Mouse (Mus musculus) intestine, embryonic 14.5 days (tissue): ENCODE results near the gene Brat1. TPM values are rescaled to one million over a fixed set of nuclear protein-coding genes. Genes with fewer than 3 reads are reported as not detected.

Experiments
- ATAC-seq: fragments of 200-750 bp; cut with Nextera tagmentation; replicated peaks from 2 replicates; pipeline ENCODE4 v1.8.0; 2017; ENCODE audit warnings: low read depth, moderate number of reproducible peaks, moderate TSS enrichment, moderate library complexity; ENCODE audit not compliant: low FRiP score, low TSS enrichment
- DNase-seq: peaks from one replicate; pipeline ENCODE4 v3.0.0-alpha.2; 2018; ENCODE audit warnings: low spot score
- H3K27ac ChIP-seq: fragments of 300-500 bp; sonication (generic); 2 replicates; pipeline ENCODE4 v1.5.1; 2014; ENCODE audit warnings: low read depth, mild to moderate bottlenecking, control low read depth
- H3K27me3 ChIP-seq: fragments of 300-500 bp; sonication (generic); replicated peaks from 2 replicates; pipeline ENCODE4 v1.6.1; 2014; ENCODE audit warnings: low read length, control low read depth; ENCODE audit not compliant: control insufficient read depth, insufficient read depth
- H3K36me3 ChIP-seq: fragments of 300-500 bp; sonication (generic); 2 replicates; pipeline ENCODE4 v1.6.1; 2014; ENCODE audit warnings: low read length, control low read depth; ENCODE audit not compliant: control insufficient read depth, insufficient read depth
- H3K4me1 ChIP-seq: fragments of 300-500 bp; sonication (generic); replicated peaks from 2 replicates; pipeline ENCODE4 v1.6.1; 2014; ENCODE audit warnings: low read length, control low read depth, mixed read lengths; ENCODE audit not compliant: control insufficient read depth, insufficient read depth
- H3K4me2 ChIP-seq: fragments of 300-500 bp; sonication (generic); 2 replicates; pipeline ENCODE4 v1.6.1; 2014; ENCODE audit warnings: low read length
- H3K4me3 ChIP-seq: fragments of 300-500 bp; sonication (generic); 2 replicates; pipeline ENCODE4 v1.5.1; 2014; ENCODE audit warnings: low read depth, low read length, control low read depth, mixed read lengths
- H3K9ac ChIP-seq: fragments of 300-500 bp; sonication (generic); 2 replicates; pipeline ENCODE4 v1.6.1; 2014; ENCODE audit warnings: mild to moderate bottlenecking, low read length
- H3K9me3 ChIP-seq: fragments of 300-500 bp; sonication (generic); 2 replicates; pipeline ENCODE4 v1.6.1; 2016; ENCODE audit warnings: low read length, control low read depth; ENCODE audit not compliant: control insufficient read depth
- WGBS: fragments of 180-500 bp; shearing (Covaris S2); extraction: QIAGEN DNeasy Blood & Tissue Kit; methylation state at CpG from one replicate; pipeline ENCODE4 v1.1.7; 2014; 5-methylcytosine and 5-hydroxymethylcytosine counted together
- polyA plus RNA-seq: library from polyadenylated mRNA; unstranded; fragments of >200 nt; fragmentation: Nextera tagmentation; extraction: Ambion mirVana; gene quantifications from 2 replicates; pipeline ENCODE4 v1.2.1, GENCODE M21; 2014

The Brat1 gene
- polyA plus RNA-seq, 1 experiment from 2014 or later: 15.9 TPM

DNA sequence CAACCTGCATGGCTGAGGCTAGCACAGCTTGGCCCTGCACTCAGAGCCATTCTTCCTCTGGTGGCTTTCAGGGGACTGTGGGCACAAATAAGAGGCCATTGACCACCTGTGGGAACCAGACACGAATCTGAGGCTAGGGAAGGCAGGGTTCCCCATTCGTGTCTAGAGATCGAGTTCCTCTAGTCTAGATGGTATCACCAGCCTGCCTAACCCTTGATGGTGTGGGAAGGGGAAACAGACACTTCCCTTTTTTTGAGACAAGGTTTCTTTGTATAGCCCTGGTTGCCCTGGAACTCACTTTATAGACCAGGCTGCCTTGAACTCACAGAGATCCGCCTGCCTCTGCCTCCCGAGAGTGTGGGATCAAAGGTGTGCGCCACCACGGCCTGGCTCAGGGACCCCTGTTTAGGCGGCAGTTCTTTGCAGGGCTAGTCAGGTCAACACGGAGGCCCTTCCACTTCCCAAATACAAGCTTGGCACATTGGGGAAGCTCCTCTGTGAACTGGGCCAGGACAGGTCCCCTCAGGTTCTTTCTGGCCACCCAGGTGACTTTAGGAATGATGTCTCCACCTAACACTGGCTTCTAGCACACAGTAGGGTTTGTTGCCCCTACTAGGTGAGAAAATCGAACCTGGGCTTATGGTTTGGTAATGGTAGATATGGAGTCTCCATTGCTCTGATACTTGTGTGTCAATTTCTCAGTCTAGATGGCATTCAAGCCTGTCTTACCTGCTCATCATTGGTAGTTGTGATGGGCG, 26.4 kb downstream of the Brat1 start:
- Histone ChIP-seq H3K9ac (no peak overlapping the region), H3K27me3 (peaks cover 15% of the 10 kb centered on the region), H3K4me1 (no peaks in the 10 kb centered on the region; the same call in 1 of the 2 replicates), H3K36me3 (no peaks in the 10 kb centered on the region), H3K4me2 (no peak overlapping the region), H3K27ac (no peak overlapping the region), H3K4me3 (no peak overlapping the region), H3K9me3 (0 out of 2 replicates have a peak, but pooled peaks cover under 1% of the 10 kb centered on the region)
- DNase-seq (no peak), ATAC-seq (no peak)
- WGBS: 88% methylated on average over 11 of the region's 11 CpGs

- Histone ChIP-seq H3K36me3 (no peaks in the 10 kb centered on the region), H3K4me3 (no peak overlapping the region), H3K9ac (no peak overlapping the region), H3K27ac (no peak overlapping the region), H3K27me3 (peaks cover 24% of the 10 kb centered on the region), H3K4me1 (no peaks in the 10 kb centered on the region; the same call in 1 of the 2 replicates), H3K9me3 (0 out of 2 replicates have a peak, but pooled peaks cover 3% of the 10 kb centered on the region), H3K4me2 (no peak overlapping the region)
- DNase-seq: no peak
- ATAC-seq: no peak
- 54% methylated on average over 4 of the region's 4 CpGs for WGBS
These were observed 27.4 kb downstream of the Brat1 start for GRCm38 (mm10) chr5:140732195-140732594.

- H3K4me1 ChIP-seq: no peaks in the 10 kb centered on the region; the same call in 1 of the 2 replicates
- no peak overlapping the region for H3K4me3 ChIP-seq
- H3K27me3 ChIP-seq: peaks cover 26% of the 10 kb centered on the region
- 0 out of 2 replicates have a peak, but pooled peaks cover 3% of the 10 kb centered on the region for H3K9me3 ChIP-seq
- DNase-seq (no peak), ATAC-seq (no peak)
- H3K9ac ChIP-seq: no peak overlapping the region
- H3K27ac ChIP-seq: no peak overlapping the region
- 71% methylated on average over 3 of the region's 3 CpGs for WGBS
- no peak overlapping the region for H3K4me2 ChIP-seq
- no peaks in the 10 kb centered on the region for H3K36me3 ChIP-seq
These were observed 28.5 kb downstream of the Brat1 start for GRCm38 (mm10) chr5:140733336-140733735.

DNA sequence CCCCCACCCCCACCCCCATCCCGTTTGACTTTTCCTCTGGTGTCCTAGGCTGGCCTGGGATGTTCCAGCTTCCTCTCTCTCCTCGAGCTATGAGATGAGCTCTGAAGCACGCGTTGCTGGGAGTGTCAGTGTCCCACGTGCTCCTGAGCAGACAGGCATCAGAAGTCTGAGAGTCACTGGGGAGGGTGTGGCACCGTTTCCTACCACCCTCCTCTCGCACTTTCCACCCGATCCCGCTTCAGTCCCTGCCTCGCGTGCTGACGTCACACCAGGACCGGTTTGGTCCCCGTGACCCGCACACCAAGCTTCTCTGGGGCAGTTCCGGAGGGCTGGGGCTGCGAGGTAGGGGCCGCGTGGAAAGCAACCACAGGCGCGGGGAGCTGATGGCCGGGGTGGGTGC, 30.5 kb downstream of the Brat1 start:
- 0 out of 2 replicates have a peak overlapping the region, but pooled peaks have one; percentile 25 for H3K9ac ChIP-seq
- WGBS: 0% methylated on average over 22 of the region's 22 CpGs
- ATAC-seq: peak; percentile 53
- H3K27me3 ChIP-seq: peaks cover 26% of the 10 kb centered on the region
- no peaks in the 10 kb centered on the region for H3K36me3 ChIP-seq
- peak overlapping the region; percentile 65 for H3K4me2 ChIP-seq
- H3K27ac ChIP-seq: no peak overlapping the region
- peak overlapping the region; percentile 28 for H3K4me3 ChIP-seq
- no peaks in the 10 kb centered on the region; the same call in 1 of the 2 replicates for H3K4me1 ChIP-seq
- DNase-seq: peak; percentile 62
- H3K9me3 ChIP-seq: 0 out of 2 replicates have a peak, but pooled peaks cover 3% of the 10 kb centered on the region

DNA sequence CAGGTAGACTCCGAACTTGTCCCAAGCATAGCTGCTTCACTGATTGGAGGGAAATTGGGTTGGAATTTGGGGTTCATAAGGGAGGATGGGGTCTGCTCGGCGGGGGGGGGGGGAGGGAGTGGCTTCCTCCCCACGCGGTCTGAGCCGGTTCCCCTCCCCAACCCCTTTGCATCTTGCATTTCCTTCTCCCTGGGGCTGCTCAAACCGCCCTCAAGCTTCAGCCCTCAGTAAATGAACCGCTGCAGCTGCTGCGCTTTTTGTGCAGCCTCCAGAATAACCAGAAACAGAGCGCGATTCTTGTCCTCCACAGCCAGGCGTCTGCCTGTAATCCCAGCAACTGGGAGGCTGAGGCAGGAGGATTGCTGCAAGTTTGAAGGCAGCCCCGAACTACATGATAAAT, 31.4 kb downstream of the Brat1 start:
- peaks cover 26% of the 10 kb centered on the region for H3K27me3 ChIP-seq
- H3K4me3 ChIP-seq: 0 out of 2 replicates have a peak overlapping the region, but pooled peaks have one; percentile 28
- H3K9ac ChIP-seq: no peak overlapping the region
- ATAC-seq (no peak), DNase-seq (no peak)
- no peaks in the 10 kb centered on the region for H3K36me3 ChIP-seq
- no peak overlapping the region for H3K27ac ChIP-seq
- no peaks in the 10 kb centered on the region; the same call in 1 of the 2 replicates for H3K4me1 ChIP-seq
- 18% methylated on average over 11 of the region's 13 CpGs for WGBS
- 0 out of 2 replicates have a peak, but pooled peaks cover 3% of the 10 kb centered on the region for H3K9me3 ChIP-seq
- H3K4me2 ChIP-seq: peak overlapping the region; percentile 65; the same call in 1 of the 2 replicates

- WGBS: 80% methylated on average over 12 of the region's 12 CpGs
- Histone ChIP-seq H3K9ac (no peak overlapping the region), H3K4me3 (no peak overlapping the region), H3K4me2 (no peak overlapping the region), H3K27ac (no peak overlapping the region), H3K4me1 (no peaks in the 10 kb centered on the region; the same call in 1 of the 2 replicates), H3K36me3 (no peaks in the 10 kb centered on the region), H3K9me3 (0 out of 2 replicates have a peak, but pooled peaks cover 3% of the 10 kb centered on the region), H3K27me3 (peaks cover 23% of the 10 kb centered on the region)
- no peak for ATAC-seq
- DNase-seq: no peak
These were observed 35.0 kb downstream of the Brat1 start for GRCm38 (mm10) chr5:140739813-140740212.

DNA sequence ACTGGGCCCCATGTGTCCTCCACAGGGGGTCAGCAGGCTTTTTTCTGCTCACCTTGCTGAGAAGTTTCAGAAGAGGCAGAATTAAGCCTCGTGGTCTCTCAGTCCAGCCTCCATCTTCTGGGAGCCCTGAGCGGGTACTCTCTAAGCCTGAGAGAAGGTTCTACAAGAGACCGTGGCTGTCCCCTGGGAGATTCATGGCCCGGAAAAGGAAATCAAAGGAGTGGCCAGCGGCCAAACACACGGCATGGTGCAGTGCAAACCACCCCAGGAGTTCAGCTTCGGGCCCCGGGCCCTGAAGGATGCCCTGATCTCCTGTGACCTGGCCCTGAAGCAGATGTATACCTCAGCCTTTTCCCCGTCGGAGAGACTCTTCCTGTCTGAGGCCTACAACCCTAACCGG, 36.2 kb downstream of the Brat1 start:
- Histone ChIP-seq H3K4me3 (no peak overlapping the region), H3K4me1 (no peaks in the 10 kb centered on the region), H3K4me2 (no peak overlapping the region), H3K27me3 (peaks cover 13% of the 10 kb centered on the region), H3K27ac (no peak overlapping the region), H3K9ac (no peak overlapping the region), H3K9me3 (0 out of 2 replicates have a peak, but pooled peaks cover 3% of the 10 kb centered on the region), H3K36me3 (no peaks in the 10 kb centered on the region)
- ATAC-seq (no peak), DNase-seq (no peak)
- 70% methylated on average over 11 of the region's 11 CpGs for WGBS

DNA sequence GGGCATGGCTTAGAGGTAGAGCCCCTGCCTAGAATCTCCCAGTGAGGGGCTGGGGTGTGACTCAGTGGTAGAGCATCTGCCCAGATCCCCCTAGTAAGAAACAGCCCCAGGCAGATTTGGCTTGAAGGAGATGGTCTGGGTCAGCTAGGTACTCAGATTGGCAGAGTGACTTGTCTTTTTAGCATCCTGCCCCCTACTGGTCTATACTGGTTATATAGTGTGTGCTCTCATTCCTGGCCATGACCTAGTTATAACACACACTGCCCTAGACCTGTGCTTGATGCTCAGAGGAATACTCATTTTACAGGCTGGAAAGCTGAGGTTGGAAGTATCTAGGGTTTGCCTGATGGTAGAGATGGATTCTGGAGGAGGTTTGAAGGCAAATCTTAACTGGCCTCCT, 37.1 kb downstream of the Brat1 start:
- ATAC-seq (no peak), DNase-seq (no peak)
- Histone ChIP-seq H3K4me2 (no peak overlapping the region), H3K4me1 (no peaks in the 10 kb centered on the region), H3K4me3 (no peak overlapping the region), H3K9ac (no peak overlapping the region), H3K36me3 (no peaks in the 10 kb centered on the region), H3K27me3 (peaks cover 5% of the 10 kb centered on the region), H3K27ac (no peak overlapping the region), H3K9me3 (no peaks in the 10 kb centered on the region)
